Mouse (Mus musculus): ENCODE results near the gene Tmem145. TPM values are rescaled to one million over a fixed set of nuclear protein-coding genes. Genes with fewer than 3 reads are reported as not detected.
A peak's percentile ranks its signal among the peaks of the same experiment; 100 is the strongest.

Tmem145 gene
- polyA plus RNA-seq, 1 experiment from 2014 or later: 2.1 TPM

DNA sequence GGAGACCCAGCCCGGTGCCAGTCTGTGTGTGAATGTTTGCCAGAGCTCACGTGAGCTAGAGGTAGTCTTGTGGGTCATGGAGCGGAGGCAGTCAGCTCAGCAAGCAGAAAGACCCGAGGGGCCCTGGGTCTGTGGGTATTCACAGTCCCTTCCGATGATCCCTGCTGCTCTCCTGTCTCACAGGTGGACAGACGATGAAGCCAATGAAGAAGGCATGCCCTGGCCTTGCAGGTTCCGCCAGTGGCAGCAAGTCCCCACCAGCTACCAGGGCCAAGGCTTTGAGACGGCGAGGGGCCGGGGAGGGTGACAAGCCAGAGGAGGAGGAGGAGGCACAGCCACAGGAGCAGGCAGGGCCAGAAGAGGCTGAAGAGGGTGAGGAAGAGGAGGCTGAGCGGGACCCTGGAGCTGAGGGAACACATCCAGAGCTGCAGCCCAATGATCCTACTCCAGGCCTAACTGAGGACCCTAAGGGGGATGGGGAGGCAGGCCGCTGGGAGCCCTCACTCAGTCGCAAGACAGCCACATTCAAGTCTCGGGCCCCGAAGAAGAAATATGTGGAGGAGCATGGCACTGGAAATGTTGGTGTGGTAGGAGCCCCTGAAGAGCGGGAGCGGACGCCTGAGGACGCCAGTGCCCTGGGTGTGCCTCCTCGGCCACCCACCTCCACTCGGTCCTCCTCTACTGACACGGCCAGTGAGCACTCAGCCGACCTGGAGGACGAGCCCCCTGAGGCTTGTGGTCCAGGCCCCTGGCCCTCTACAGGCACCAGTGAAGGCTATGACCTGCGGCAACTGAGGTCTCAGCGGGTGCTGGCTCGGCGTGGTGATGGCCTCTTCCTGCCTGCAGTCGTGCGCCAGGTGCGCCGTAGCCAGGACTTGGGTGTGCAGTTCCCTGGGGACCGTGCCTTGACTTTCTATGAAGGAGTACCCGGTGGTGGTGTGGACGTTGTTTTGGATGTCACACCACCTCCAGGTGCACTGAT is 35.0 kb upstream of the Tmem145 start:
- no peak for DNase-seq (ENCODE audit: low spot score)
- Histone ChIP-seq H3K36me3 (peaks cover 32% of the 10 kb centered on the region), H3K27ac (replicated peaks) (0 out of 2 replicates have a peak overlapping the region, but pooled peaks have one; percentile 39), H3K4me3 (peak overlapping the region; percentile 2; the same call in 1 of the 2 replicates), H3K4me1 (peaks cover 46% of the 10 kb centered on the region), H3K9me3 (replicated peaks) (no peaks in the 10 kb centered on the region), H3K27me3 (ENCODE audit: low read depth, poor library complexity, severe bottlenecking) (no peaks in the 10 kb centered on the region)
- 91% methylated on average over 35 of the region's 35 CpGs for WGBS

DNA sequence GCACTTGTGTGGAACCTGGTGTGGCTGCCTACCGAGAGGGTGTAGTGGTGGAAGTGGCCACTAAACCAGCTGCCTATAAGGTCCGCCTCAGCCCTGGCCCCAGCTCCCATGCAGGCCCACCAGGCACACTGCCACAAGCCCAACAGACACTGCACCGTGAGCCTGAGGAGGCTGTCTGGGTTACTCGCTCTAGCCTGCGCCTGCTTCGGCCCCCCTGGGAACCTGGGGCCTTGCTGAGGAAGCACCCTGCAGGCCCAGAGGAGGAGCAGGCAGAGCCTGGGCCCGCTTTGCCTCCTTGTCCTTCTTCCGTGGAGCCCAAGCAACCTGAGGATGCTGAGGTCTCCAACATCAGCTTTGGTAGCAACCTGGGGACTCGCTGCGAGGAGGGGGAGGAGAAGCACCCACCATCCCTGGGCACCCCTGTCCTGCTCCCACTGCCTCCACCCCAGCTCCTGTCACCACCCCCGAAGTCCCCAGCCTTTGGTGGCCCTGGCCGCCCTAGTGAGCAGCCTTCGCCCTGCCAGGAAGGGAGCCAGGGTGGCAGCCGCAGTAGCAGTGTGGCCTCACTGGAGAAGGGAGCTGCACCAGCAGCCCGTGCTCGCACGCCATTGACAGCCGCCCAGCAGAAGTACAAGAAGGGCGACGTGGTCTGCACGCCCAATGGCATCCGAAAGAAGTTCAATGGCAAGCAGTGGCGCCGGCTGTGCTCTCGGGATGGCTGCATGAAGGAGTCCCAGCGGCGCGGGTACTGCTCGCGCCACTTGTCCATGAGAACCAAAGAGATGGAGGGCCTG is 34.1 kb upstream of the Tmem145 start:
- Histone ChIP-seq H3K9me3 (replicated peaks) (no peaks in the 10 kb centered on the region), H3K4me1 (peaks cover 43% of the 10 kb centered on the region), H3K27ac (replicated peaks) (no peak overlapping the region), H3K4me3 (0 out of 2 replicates have a peak overlapping the region, but pooled peaks have one; percentile 18), H3K36me3 (peaks cover 32% of the 10 kb centered on the region), H3K27me3 (ENCODE audit: low read depth, poor library complexity, severe bottlenecking) (no peaks in the 10 kb centered on the region)
- WGBS: 87% methylated on average over 30 of the region's 30 CpGs
- no peak for DNase-seq (ENCODE audit: low spot score)

DNA sequence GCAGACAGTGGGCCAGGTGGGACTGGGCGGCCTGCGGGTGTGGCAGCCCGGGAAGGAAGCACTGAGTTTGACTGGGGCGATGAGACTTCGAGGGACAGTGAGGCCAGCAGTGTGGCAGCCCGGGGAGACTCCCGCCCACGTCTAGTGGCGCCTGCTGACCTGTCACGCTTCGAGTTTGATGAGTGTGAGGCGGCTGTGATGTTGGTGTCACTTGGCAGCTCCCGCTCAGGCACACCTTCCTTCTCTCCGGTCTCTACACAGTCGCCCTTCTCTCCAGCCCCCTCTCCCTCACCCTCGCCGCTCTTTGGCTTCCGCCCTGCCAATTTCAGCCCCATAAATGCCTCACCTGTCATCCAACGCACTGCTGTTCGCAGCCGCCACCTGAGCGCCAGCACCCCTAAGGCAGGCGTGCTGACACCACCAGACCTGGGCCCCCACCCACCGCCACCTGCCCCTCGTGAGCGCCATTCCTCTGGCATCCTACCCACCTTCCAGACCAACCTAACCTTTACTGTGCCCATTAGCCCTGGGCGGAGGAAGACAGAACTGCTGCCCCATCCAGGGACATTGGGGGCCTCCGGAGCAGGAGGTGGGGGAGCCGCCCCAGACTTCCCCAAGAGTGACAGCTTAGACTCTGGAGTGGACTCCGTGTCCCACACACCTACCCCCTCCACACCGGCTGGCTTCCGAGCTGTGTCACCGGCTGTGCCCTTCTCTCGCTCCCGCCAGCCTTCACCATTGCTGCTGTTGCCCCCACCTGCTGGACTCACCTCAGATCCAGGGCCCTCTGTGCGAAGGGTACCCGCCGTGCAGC is 33.3 kb upstream of the Tmem145 start:
- Histone ChIP-seq H3K36me3 (peaks cover 32% of the 10 kb centered on the region), H3K27me3 (ENCODE audit: low read depth, poor library complexity, severe bottlenecking) (no peaks in the 10 kb centered on the region), H3K4me3 (0 out of 2 replicates have a peak overlapping the region, but pooled peaks have one; percentile 18), H3K4me1 (peaks cover 45% of the 10 kb centered on the region), H3K9me3 (replicated peaks) (no peaks in the 10 kb centered on the region), H3K27ac (replicated peaks) (no peak overlapping the region)
- DNase-seq (ENCODE audit: low spot score): no peak
- WGBS: 92% methylated on average over 38 of the region's 38 CpGs

DNA sequence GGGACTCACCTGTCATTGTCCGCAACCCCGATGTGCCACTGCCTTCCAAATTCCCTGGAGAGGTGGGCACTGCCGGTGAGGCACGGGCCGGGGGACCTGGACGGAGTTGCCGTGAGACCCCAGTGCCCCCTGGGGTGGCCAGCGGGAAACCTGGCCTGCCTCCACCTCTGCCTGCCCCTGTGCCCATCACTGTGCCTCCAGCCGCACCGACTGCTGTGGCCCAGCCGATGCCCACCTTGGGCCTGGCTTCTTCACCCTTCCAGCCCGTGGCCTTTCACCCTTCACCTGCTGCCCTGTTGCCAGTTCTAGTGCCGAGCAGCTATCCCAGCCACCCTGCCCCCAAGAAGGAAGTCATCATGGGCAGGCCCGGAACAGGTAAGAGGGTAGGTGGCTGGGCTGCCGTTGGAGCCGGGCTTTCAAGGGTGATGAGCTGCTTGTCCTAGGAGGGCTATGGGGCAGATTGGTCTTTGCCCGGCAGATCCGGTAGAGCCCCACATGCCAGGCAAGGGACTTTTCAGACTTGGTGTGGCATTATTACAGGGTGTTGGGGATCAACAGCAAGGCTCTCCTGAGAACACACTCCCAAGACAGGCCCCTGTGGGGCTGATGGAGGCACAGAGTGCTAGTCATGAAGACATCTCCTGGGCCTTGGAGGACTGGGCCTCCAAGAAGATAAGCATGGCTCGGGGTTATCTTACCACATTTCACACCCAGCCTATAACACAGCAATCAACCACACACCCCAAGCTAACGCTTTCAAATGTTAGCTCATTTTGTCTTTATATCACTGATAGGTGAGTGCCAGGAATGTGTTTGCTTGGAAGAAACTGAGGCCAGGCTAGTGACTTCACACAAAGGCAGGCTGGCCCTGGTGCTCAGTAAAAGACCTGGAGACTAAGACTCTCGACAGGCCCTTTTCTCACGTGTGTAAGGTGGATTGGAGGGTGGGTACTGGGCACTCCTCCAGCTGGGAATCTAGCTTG is 32.4 kb upstream of the Tmem145 start:
- H3K4me1 ChIP-seq: peaks cover 51% of the 10 kb centered on the region
- DNase-seq (ENCODE audit: low spot score): no peak
- no peaks in the 10 kb centered on the region for H3K9me3 ChIP-seq (replicated peaks)
- no peak overlapping the region for H3K27ac ChIP-seq (replicated peaks)
- peaks cover 32% of the 10 kb centered on the region for H3K36me3 ChIP-seq
- H3K27me3 ChIP-seq (ENCODE audit: low read depth, poor library complexity, severe bottlenecking): no peaks in the 10 kb centered on the region
- H3K4me3 ChIP-seq: no peak overlapping the region
- 92% methylated on average over 22 of the region's 22 CpGs for WGBS

DNA sequence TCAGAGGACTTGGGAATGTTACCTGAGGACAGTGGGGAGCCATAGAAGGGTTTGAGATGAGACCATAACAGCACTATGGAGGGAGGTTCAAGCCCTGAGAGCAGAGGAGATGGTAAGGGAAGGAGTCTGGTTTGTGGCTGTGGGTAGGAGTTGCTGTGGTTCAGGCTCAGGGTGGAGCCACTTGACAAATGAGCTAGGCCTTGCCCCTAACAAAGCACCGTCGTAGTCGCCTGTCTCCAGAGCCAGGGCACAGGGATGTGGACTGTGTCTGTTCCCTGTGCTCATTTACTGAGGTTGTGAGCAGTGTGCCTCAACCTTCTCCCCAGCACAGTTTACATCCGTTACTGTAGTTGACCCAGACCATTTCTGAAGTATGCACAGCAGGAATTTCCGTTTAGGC is 31.3 kb upstream of the Tmem145 start:
- H3K27me3 ChIP-seq (ENCODE audit: low read depth, poor library complexity, severe bottlenecking): no peaks in the 10 kb centered on the region
- H3K27ac ChIP-seq (replicated peaks): no peak overlapping the region
- H3K4me3 ChIP-seq: no peak overlapping the region
- H3K9me3 ChIP-seq (replicated peaks): no peaks in the 10 kb centered on the region
- peaks cover 32% of the 10 kb centered on the region for H3K36me3 ChIP-seq
- peaks cover 51% of the 10 kb centered on the region for H3K4me1 ChIP-seq
- no peak for DNase-seq (ENCODE audit: low spot score)
- WGBS: 72% methylated on average over 5 of the region's 5 CpGs

DNA sequence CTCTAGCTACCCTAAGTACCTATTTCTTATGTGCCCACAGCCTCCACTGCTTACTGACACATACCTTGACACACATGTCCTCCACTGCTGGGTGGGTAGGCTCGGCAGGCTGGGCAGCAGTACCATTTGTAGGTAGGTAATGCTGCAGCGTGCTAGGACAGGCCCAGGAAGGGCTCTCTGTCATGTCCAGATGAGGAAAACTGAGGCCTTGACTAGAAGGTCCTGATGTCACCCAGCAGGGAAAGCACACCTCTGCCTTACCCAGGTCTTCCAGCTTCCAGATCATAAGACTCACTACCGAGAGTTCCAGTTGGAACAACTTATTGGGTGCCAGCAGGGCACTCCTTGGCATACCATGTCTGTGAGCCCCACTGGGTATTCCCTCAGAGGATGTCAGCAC is 30.9 kb upstream of the Tmem145 start:
- Histone ChIP-seq H3K4me3 (no peak overlapping the region), H3K27me3 (ENCODE audit: low read depth, poor library complexity, severe bottlenecking) (no peaks in the 10 kb centered on the region), H3K27ac (replicated peaks) (no peak overlapping the region), H3K4me1 (peaks cover 51% of the 10 kb centered on the region), H3K36me3 (peaks cover 32% of the 10 kb centered on the region), H3K9me3 (replicated peaks) (no peaks in the 10 kb centered on the region)
- no peak for DNase-seq (ENCODE audit: low spot score)
- 88% methylated on average over 3 of the region's 3 CpGs for WGBS

DNA sequence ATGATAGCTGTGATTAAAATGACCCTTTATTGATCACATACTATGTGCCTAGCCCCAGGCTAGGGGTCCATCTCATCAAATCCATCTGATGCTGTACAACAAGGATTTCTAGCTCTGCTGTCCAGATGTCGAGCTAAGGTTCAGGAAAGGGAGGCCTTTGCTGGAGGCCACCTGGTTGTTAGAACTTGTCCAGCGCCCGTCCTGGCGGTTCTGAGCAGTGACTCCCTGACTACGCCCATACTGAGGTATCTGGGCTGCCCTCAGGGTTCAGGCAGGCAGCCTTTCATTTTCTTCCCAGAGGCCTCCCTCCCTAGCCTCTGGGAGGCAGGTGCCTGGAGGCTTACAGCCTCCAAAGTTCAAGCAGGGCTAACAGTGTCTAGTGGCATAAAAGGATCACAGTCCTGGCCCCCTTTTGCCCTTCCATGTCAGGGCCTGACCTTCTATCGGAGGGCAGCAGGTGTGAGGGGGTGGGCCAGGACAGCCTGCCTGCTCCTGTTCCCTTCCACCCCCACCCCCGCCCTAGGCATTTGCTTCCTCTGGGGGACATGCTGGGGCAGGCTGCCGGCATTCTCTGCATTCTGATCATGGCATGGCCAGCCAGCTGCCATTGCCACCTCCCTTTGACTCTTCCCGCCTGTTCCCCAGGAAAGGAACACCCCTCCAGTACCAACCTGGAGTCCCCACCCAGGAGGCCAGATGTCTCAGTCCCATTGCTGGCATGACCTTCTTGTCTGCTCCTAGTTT is 30.2 kb upstream of the Tmem145 start:
- DNase-seq (ENCODE audit: low spot score): no peak
- H3K27ac ChIP-seq (replicated peaks): peak overlapping the region; percentile 53; the same call in 1 of the 2 replicates
- no peaks in the 10 kb centered on the region for H3K9me3 ChIP-seq (replicated peaks)
- peaks cover 32% of the 10 kb centered on the region for H3K36me3 ChIP-seq
- 70% methylated on average over 9 of the region's 9 CpGs for WGBS
- H3K4me1 ChIP-seq: peaks cover 53% of the 10 kb centered on the region
- peak overlapping the region; percentile 29; the same call in 1 of the 2 replicates for H3K4me3 ChIP-seq
- no peaks in the 10 kb centered on the region for H3K27me3 ChIP-seq (ENCODE audit: low read depth, poor library complexity, severe bottlenecking)

DNA sequence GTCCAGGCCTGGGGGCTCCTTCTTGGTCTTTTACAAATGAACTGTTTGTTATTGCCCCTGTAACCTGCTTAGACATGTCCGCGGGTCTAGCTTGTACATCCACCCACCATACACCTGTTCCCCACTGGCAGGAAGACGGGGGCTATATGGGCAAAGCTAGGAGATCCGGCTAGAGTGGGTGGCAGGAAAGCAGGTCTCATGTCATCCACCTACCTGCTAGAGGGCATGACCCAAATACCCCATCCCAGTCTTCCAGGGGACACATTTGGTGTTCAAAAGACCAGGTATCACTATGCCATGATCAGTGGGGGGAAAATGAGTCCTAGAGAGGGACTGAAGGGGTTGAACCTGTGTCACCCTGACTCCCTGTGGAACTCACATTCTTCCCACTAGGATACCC is 28.5 kb upstream of the Tmem145 start:
- Histone ChIP-seq H3K27me3 (ENCODE audit: low read depth, poor library complexity, severe bottlenecking) (no peaks in the 10 kb centered on the region), H3K9me3 (replicated peaks) (no peaks in the 10 kb centered on the region), H3K4me3 (peak overlapping the region; percentile 86; the same call in 1 of the 2 replicates), H3K27ac (replicated peaks) (peak overlapping the region; percentile 97), H3K36me3 (peaks cover 17% of the 10 kb centered on the region), H3K4me1 (peaks cover 65% of the 10 kb centered on the region)
- 88% methylated on average over 4 of the region's 4 CpGs for WGBS
- DNase-seq (ENCODE audit: low spot score): no peak

DNA sequence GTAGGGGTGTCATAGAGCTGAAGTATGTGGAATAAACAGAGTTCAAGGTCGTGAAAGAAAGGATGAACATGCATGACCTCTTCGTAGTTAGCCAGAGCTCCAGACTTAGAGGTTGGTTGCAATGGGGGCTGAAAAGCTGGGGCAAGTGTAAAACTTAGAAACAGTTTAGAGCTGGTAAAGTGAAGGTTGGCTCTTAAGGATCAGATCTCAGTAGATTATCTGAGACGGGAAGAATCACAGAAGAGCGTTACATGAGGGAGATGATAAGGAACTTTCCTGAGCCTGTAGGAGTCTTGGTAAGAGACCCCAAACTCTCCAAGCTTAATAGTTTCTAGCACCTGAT is 27.9 kb upstream of the Tmem145 start:
- Histone ChIP-seq H3K27ac (replicated peaks) (peak overlapping the region; percentile 97), H3K9me3 (replicated peaks) (no peaks in the 10 kb centered on the region), H3K36me3 (peaks cover 12% of the 10 kb centered on the region), H3K27me3 (ENCODE audit: low read depth, poor library complexity, severe bottlenecking) (no peaks in the 10 kb centered on the region), H3K4me1 (peaks cover 69% of the 10 kb centered on the region), H3K4me3 (peak overlapping the region; percentile 86)
- no peak for DNase-seq (ENCODE audit: low spot score)
- 18% methylated on average over 4 of the region's 4 CpGs for WGBS

DNA sequence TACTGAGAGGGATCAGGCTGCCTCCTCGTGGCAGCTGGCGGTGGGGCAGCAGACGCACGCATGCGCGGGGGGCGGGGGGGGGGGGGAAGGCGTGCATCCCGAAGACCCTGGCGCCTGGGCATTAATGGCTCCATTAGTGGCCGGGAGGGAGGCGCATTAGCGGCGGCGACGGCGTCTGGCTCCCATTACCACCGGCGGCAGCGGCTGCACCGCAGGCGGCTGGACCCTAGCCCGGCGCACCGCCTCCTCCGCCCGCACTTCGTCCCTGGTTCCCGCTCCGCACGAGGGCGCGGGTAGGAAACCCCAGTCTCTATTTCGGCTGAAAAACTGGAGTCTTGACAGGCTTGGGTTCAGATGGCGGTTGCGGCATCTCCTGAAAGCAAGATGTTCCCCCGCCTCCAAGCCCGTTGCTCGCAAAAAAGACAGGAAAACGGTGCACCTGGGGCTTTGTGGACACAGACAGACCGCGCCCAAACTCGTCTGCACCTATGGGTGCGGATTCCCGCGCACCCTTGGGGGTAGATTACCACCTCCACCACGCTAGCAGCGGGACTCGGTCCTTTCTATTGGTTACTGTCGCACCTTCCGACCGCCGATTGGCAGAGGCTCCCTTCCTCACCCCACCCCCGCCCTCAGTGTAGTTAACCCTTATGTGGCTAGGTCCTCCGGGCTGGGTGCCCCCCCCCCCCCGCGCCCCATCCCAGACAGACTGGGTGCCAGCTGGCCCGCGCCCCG is 27.4 kb upstream of the Tmem145 start:
- Histone ChIP-seq H3K4me1 (peaks cover 74% of the 10 kb centered on the region), H3K27me3 (ENCODE audit: low read depth, poor library complexity, severe bottlenecking) (no peaks in the 10 kb centered on the region)
- DNase-seq (ENCODE audit: low spot score): peak; percentile 90

More for the DNA sequence above, 27.4 kb upstream of the Tmem145 start:
- H3K27ac ChIP-seq (replicated peaks): peak overlapping the region; percentile 97
- peak overlapping the region; percentile 86 for H3K4me3 ChIP-seq
- H3K9me3 ChIP-seq (replicated peaks): no peaks in the 10 kb centered on the region
- peaks cover 6% of the 10 kb centered on the region for H3K36me3 ChIP-seq
- WGBS: under 1% methylated on average over 54 of the region's 60 CpGs

All from midbrain, embryonic 10.5 days (tissue).